Mouse (Mus musculus) lung, embryonic 15.5 days (tissue): ENCODE results near the gene Pnpla7. TPM values are rescaled to one million over a fixed set of nuclear protein-coding genes. Genes with fewer than 3 reads are reported as not detected.

ENCODE experiments used
- ATAC-seq: fragments of 200-750 bp; cut with Nextera tagmentation; 2 replicates; pipeline ENCODE4 v1.8.0; 2017; ENCODE audit warnings: moderate number of reproducible peaks, borderline replicate concordance; ENCODE audit not compliant: low FRiP score, low TSS enrichment; ENCODE audit errors: extremely low read depth
- H3K27ac ChIP-seq: fragments of 300-500 bp; sonication (generic); 2 replicates; pipeline ENCODE4 v1.5.1; 2015; ENCODE audit warnings: moderate library complexity, mild to moderate bottlenecking, inconsistent platforms
- H3K27me3 ChIP-seq: fragments of 300-500 bp; sonication (generic); 2 replicates; pipeline ENCODE4 v1.6.1; 2015; ENCODE audit warnings: inconsistent platforms
- H3K36me3 ChIP-seq: fragments of 300-500 bp; sonication (generic); 2 replicates; pipeline ENCODE4 v1.6.1; 2015; ENCODE audit warnings: inconsistent platforms
- H3K4me1 ChIP-seq: fragments of 300-500 bp; sonication (generic); 2 replicates; pipeline ENCODE4 v1.6.1; 2015; ENCODE audit warnings: inconsistent platforms
- H3K4me2 ChIP-seq: fragments of 300-500 bp; sonication (generic); 2 replicates; pipeline ENCODE4 v1.6.1; 2015; ENCODE audit warnings: inconsistent platforms, mild to moderate bottlenecking, moderate library complexity
- H3K4me3 ChIP-seq: fragments of 300-500 bp; sonication (generic); 2 replicates; pipeline ENCODE4 v1.5.1; 2015; ENCODE audit warnings: mild to moderate bottlenecking, inconsistent platforms
- H3K9ac ChIP-seq: fragments of 300-500 bp; sonication (generic); 2 replicates; pipeline ENCODE4 v1.6.1; 2015; ENCODE audit warnings: inconsistent platforms
- H3K9me3 ChIP-seq: fragments of 300-500 bp; sonication (generic); 2 replicates; pipeline ENCODE4 v1.6.1; 2016; ENCODE audit warnings: inconsistent platforms
- WGBS: fragments of 180-500 bp; shearing (Covaris S2); methylation state at CpG from one replicate; pipeline ENCODE4 v1.1.7; 2015; 5-methylcytosine and 5-hydroxymethylcytosine counted together
- polyA plus RNA-seq: library from polyadenylated mRNA; unstranded; fragments of >200 nt; fragmentation: Nextera tagmentation; extraction: Ambion mirVana; gene quantifications from 2 replicates; pipeline ENCODE4 v1.2.1, GENCODE M21; 2015

Gene Pnpla7
- polyA plus RNA-seq, 1 experiment from 2014 or later: 7.9 TPM

DNA sequence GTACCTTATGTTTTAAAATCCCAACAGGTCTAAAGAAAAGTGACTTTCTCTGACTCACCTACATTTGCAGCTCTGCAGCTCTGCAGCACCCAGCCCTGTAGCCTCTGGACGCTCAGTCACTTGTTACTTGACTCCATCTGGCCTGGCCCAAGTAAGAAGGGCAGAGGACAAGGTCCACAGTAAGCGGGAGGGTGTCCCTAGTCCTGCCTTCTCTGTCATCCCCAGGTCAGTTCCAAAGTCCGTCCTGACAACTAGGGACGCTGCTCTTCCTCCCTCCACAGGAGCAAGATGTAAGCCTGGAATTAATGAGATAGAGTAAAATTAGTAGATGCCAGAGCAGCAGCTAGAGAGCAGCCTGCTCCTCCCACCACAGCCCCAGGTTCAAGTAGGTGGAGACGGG, 104.2 kb downstream of the Pnpla7 start, which contains the start of gene Entpd8:
Entpd8 (plus strand) TSS at position 229 of the 400 bp plus-strand sequence.
- 48% methylated on average over 5 of the region's 5 CpGs for WGBS
- ATAC-seq: no peak

DNA sequence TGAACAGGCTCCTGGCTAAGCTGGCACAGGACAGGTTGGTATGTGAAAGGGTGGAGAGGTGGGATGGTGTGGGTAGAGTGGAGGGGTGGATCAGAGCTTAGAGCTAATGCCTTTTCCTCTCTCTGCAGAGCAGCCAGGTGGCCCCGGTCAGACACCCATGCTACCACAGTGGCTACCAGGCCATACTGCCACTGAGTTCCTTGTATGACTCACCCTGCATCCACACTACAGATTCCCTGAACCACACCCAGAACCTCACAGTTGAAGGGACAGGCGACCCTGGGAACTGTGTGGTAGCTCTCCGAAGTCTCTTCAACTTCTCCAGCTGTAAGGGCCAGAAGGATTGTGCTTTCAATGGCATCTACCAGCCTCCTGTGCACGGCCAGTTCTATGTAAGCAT, 107.9 kb downstream of the Pnpla7 start:
- 80% methylated on average over 4 of the region's 4 CpGs for WGBS
- Histone ChIP-seq H3K27me3 (no peaks in the 10 kb centered on the region), H3K9ac (no peak overlapping the region), H3K9me3 (no peaks in the 10 kb centered on the region), H3K27ac (no peak overlapping the region), H3K4me2 (no peak overlapping the region), H3K4me3 (no peak overlapping the region), H3K36me3 (no peaks in the 10 kb centered on the region), H3K4me1 (peaks cover 10% of the 10 kb centered on the region; the same call in 1 of the 2 replicates)
- no peak for ATAC-seq

More for the DNA sequence above, 104.2 kb downstream of the Pnpla7 start, which contains the start of gene Entpd8:
- Histone ChIP-seq H3K27me3 (no peaks in the 10 kb centered on the region), H3K36me3 (no peaks in the 10 kb centered on the region), H3K27ac (no peak within 1 kb of the TSS), H3K4me3 (no peak within 1 kb of the TSS), H3K4me2 (no peak within 1 kb of the TSS), H3K9ac (no peak within 1 kb of the TSS), H3K4me1 (no peaks in the 10 kb centered on the region), H3K9me3 (no peaks in the 10 kb centered on the region)

DNA sequence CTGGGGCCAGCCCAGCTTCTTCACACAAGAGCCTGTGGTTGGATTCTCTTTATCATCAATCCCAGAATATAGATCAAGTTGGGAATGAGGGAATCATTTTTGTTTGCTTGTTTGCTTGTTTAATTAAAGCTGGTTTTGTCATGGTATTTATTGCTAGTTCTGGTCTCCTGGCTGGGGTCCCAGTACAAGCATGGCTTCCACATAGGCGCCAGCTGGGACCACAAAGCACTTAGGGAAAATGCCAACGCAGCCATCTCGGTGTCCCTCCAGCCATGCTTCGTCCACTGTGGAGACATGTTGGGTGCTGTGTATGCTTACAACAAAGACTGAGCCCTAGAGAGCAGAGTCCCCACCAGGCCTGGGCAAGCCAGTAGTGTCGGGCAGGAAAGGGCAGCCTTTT, 109.7 kb downstream of the Pnpla7 start:
- WGBS: 80% methylated on average over 5 of the region's 5 CpGs
- ATAC-seq: no peak

DNA sequence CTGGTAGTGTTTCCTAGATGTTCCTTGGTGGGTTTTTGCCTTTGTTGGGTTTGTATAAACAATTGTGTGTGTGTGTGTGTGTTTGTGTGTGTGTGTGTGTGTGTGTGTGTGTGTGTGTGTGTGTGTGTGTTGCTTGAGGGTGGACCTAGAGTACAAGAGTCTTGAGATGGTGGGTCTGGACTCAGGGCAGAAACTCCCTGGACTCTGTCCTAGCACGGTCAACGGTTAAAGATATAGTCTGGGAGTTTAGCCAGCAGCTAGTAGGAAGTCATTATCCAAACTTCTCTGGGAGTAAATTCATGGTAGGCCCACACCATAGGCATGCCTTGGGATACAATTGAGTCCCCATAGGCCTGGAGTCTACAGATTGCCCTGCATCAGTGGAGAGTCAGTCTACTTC, 112.0 kb downstream of the Pnpla7 start:
- Histone ChIP-seq H3K4me1 (peaks cover 10% of the 10 kb centered on the region; the same call in 1 of the 2 replicates), H3K4me2 (no peak overlapping the region), H3K27ac (no peak overlapping the region), H3K4me3 (no peak overlapping the region), H3K27me3 (no peaks in the 10 kb centered on the region), H3K36me3 (no peaks in the 10 kb centered on the region), H3K9ac (no peak overlapping the region), H3K9me3 (no peaks in the 10 kb centered on the region)
- 81% methylated on average over 2 of the region's 2 CpGs for WGBS
- ATAC-seq: no peak

More for the DNA sequence above, 109.7 kb downstream of the Pnpla7 start:
- H3K36me3 ChIP-seq: no peaks in the 10 kb centered on the region
- H3K27me3 ChIP-seq: no peaks in the 10 kb centered on the region
- H3K4me1 ChIP-seq: peaks cover 10% of the 10 kb centered on the region; the same call in 1 of the 2 replicates
- no peak overlapping the region for H3K27ac ChIP-seq
- no peaks in the 10 kb centered on the region for H3K9me3 ChIP-seq
- H3K4me2 ChIP-seq: no peak overlapping the region
- no peak overlapping the region for H3K9ac ChIP-seq
- H3K4me3 ChIP-seq: no peak overlapping the region

DNA sequence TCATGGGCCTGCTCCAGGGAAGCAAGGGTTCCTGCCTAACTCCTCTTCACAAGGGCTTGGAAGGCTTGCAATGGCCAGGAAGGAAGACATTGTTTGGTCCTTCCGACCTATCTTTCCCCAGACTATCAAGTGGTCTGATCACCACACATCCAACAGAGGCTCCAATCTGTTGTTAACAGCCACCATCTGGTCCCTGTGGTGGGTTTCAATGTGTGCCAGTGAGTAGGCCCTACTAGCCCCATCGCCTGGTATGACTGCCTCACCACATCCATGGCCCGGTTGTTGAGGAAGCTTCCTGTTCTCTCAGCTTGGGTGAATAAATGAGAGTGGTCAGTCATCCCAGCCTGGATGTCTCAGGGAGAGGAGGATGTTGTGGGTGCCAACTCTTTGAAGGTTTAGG, 112.8 kb downstream of the Pnpla7 start:
- no peak for ATAC-seq
- no peak overlapping the region for H3K9ac ChIP-seq
- H3K36me3 ChIP-seq: no peaks in the 10 kb centered on the region
- H3K9me3 ChIP-seq: no peaks in the 10 kb centered on the region
- WGBS: 72% methylated on average over 3 of the region's 3 CpGs
- peaks cover 10% of the 10 kb centered on the region; the same call in 1 of the 2 replicates for H3K4me1 ChIP-seq
- no peak overlapping the region for H3K4me3 ChIP-seq
- H3K27ac ChIP-seq: no peak overlapping the region
- H3K27me3 ChIP-seq: no peaks in the 10 kb centered on the region
- no peak overlapping the region for H3K4me2 ChIP-seq

DNA sequence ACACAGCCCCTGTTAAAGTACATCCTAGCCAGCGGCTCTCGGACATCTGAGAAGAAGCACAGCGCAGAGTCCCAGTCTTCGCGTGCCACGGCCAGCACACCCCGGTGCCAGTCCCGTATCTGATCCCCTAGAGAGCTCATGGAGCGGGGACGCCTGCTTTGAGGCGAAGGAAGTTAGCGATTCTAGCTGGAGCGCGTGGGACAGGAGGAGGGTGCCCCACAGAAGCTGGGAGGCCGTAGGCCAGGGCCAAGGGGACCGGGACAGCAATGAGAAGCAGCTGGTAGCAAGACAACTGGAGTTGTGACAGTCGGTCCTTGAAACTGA, 118.9 kb downstream of the Pnpla7 start:
- H3K9me3 ChIP-seq: no peaks in the 10 kb centered on the region
- H3K9ac ChIP-seq: no peak overlapping the region

DNA sequence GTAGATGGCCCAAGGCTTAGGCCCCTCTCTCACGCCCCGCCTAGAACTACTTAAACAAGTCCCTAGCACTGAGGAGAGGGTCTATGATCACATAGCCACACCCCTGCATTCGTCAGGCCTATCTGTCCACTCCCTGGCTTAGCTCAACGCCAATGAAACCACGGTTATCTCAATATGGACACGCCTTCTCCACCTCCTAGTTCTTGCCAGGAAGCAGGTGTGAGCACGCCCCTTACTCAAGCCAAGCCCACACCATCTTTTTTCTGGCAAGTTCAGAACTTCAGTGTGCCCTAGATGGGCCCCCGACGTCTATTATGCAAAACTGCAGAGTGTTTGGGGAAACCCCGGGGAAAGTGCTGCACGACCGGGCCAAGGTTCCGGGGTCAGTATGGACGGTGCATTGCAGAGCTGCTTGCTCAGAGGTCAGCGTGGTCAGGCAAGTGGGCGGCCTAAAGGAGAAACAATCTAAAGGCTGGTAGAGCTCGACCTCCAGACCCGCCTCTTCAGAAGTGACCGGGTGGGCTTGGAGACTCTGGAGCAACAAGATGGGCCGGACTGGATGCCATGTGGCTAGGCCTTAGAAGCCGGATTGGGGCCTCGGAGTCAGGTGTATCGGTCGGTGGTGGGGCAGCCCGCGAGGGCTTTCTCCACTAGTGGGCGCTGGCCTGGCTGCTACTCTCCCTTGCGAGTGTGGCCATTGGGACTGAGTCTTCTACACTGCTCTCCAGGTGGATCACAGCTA, 119.4 kb downstream of the Pnpla7 start, which contains the start of gene Noxa1:
Noxa1 (minus strand) TSS at position 41 of the 742 bp plus-strand sequence.
- WGBS: 36% methylated on average over 28 of the region's 28 CpGs
- H3K27me3 ChIP-seq: peaks cover 4% of the 10 kb centered on the region; the same call in 1 of the 2 replicates
- H3K9ac ChIP-seq: no peak within 1 kb of the TSS
- peak within 1 kb of the TSS; percentile 50 for H3K4me2 ChIP-seq
- no peaks in the 10 kb centered on the region for H3K36me3 ChIP-seq
- H3K9me3 ChIP-seq: no peaks in the 10 kb centered on the region
- peak within 1 kb of the TSS; percentile 18 for H3K4me3 ChIP-seq
- peak; percentile 74 for ATAC-seq
- H3K27ac ChIP-seq: no peak within 1 kb of the TSS
- 0 out of 2 replicates have a peak, but pooled peaks cover 4% of the 10 kb centered on the region for H3K4me1 ChIP-seq

More for the DNA sequence above, 118.9 kb downstream of the Pnpla7 start:
- 24% methylated on average over 17 of the region's 17 CpGs for WGBS
- Histone ChIP-seq H3K27me3 (peaks cover 4% of the 10 kb centered on the region; the same call in 1 of the 2 replicates), H3K36me3 (no peaks in the 10 kb centered on the region), H3K27ac (no peak overlapping the region), H3K4me2 (peak overlapping the region; percentile 50), H3K4me1 (0 out of 2 replicates have a peak, but pooled peaks cover 4% of the 10 kb centered on the region), H3K4me3 (peak overlapping the region; percentile 18)
- 0 out of 2 replicates have a peak, but pooled peaks have one; percentile 12 for ATAC-seq

DNA sequence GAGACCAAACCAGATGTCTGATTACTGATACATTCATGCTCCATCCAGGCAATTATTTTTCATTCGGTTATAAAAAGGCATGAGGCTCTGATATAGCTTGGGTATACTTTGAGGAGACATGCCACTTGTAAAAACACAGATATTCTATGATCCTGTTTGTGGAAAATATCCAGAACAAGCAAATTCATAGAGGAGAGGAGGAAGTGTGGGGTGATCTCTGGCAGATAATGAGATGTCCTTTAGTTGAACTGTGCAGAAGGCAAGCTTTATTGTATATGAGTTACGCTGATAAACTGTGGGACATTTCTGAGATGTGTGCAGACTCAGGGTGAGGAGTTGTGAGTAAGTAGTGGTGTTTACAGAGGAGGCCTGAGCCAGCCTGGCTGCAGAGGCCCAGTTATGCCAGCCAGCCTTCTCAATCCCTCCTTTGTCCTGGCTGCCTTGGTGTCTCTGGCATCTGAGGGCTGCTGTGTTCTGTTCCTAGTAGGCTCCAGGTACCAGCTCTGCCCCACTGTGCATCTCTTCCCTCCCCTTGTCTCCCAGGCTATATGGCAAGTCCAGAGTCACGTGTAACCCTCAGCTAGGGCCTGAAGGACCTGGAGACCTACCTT, 122.3 kb downstream of the Pnpla7 start:
- Histone ChIP-seq H3K36me3 (no peaks in the 10 kb centered on the region), H3K9ac (no peak overlapping the region), H3K27me3 (peaks cover 4% of the 10 kb centered on the region; the same call in 1 of the 2 replicates), H3K9me3 (no peaks in the 10 kb centered on the region), H3K4me1 (0 out of 2 replicates have a peak, but pooled peaks cover 4% of the 10 kb centered on the region), H3K27ac (no peak overlapping the region), H3K4me3 (no peak overlapping the region), H3K4me2 (no peak overlapping the region)
- no peak for ATAC-seq
- 56% methylated on average over 3 of the region's 3 CpGs for WGBS

DNA sequence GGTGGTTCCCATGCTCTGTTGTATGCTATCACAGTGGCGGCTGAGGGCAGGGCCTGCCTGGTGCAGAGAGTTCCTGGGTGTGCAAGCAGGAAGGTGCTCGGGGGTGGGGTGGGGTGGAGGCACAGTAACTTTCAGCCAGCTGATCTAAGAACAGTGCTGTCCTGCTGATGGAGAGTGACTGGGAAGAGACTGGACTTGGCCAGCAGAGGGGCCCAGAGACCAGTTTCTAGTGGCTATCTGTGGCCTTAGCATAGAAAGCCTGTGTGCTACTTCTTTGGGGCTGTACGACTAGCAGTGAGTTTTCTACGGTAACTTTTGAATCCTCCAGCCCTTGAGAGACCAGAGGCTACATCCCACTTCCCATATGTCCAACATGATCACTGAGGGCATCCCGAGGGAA, 123.1 kb downstream of the Pnpla7 start:
- 54% methylated on average over 5 of the region's 5 CpGs for WGBS
- Histone ChIP-seq H3K9ac (no peak overlapping the region), H3K27ac (no peak overlapping the region), H3K9me3 (no peaks in the 10 kb centered on the region), H3K4me2 (no peak overlapping the region), H3K4me1 (0 out of 2 replicates have a peak, but pooled peaks cover 4% of the 10 kb centered on the region), H3K27me3 (peaks cover 4% of the 10 kb centered on the region; the same call in 1 of the 2 replicates), H3K4me3 (no peak overlapping the region), H3K36me3 (no peaks in the 10 kb centered on the region)
- ATAC-seq: no peak

DNA sequence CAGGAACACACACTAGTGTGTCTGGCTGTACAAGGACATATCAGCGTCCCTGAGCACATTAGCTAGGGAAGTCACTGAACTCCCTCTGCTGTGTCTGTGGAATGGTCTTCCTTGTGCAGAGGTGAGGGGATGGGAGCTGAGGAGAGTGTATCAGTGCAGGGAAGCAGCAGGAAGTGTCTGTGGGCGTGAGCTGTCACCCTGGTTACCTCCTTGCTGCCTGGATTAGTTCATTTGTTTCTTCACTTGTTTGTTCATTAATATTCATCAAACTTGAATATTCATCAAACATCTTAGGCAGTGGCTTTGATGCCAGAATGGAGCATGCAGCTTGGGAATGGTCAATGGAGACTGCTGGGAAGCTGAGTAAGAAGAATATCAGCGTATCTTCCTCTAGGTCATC, 123.9 kb downstream of the Pnpla7 start:
- 72% methylated on average over 3 of the region's 3 CpGs for WGBS
- no peak for ATAC-seq
- Histone ChIP-seq H3K27ac (no peak overlapping the region), H3K4me3 (no peak overlapping the region), H3K9me3 (no peaks in the 10 kb centered on the region), H3K4me2 (no peak overlapping the region), H3K9ac (no peak overlapping the region), H3K4me1 (0 out of 2 replicates have a peak, but pooled peaks cover 2% of the 10 kb centered on the region), H3K36me3 (no peaks in the 10 kb centered on the region), H3K27me3 (peaks cover under 1% of the 10 kb centered on the region; the same call in 1 of the 2 replicates)
